Mouse (Mus musculus): ENCODE results near the gene Dkkl1. TPM values are rescaled to one million over a fixed set of nuclear protein-coding genes. Genes with fewer than 3 reads are reported as not detected.

Gene Dkkl1
- polyA plus RNA-seq, 1 experiment from 2014 or later: 10.5 TPM

GRCm38 (mm10) chr7:45231941-45232340, 20.0 kb upstream of the Dkkl1 start:
- Histone ChIP-seq H3K4me1 (ENCODE audit: control insufficient read depth, insufficient read depth, low read length) (peaks cover 7% of the 10 kb centered on the region; the same call in 1 of the 2 replicates), H3K27me3 (ENCODE audit: control insufficient read depth, insufficient read depth, low read depth, low read length) (peaks cover 6% of the 10 kb centered on the region; the same call in 1 of the 2 replicates), H3K27ac (ENCODE audit: low read length) (no peak overlapping the region), H3K9me3 (replicated peaks; ENCODE audit: control insufficient read depth, low read length, poor library complexity, severe bottlenecking) (no peaks in the 10 kb centered on the region), H3K9ac (ENCODE audit: low read depth, low read length) (no peak overlapping the region), H3K4me3 (ENCODE audit: low read depth, low read length) (no peak overlapping the region), H3K4me2 (ENCODE audit: low read length) (no peak overlapping the region), H3K36me3 (ENCODE audit: control insufficient read depth, insufficient read depth, low read length) (no peaks in the 10 kb centered on the region)
- ATAC-seq: no peak
- WGBS: 87% methylated on average over 11 of the region's 11 CpGs

GRCm38 (mm10) chr7:45231192-45231591, 19.2 kb upstream of the Dkkl1 start:
- H3K27me3 ChIP-seq (ENCODE audit: control insufficient read depth, insufficient read depth, low read depth, low read length): peaks cover 2% of the 10 kb centered on the region; the same call in 1 of the 2 replicates
- H3K9ac ChIP-seq (ENCODE audit: low read depth, low read length): no peak overlapping the region
- H3K4me3 ChIP-seq (ENCODE audit: low read depth, low read length): no peak overlapping the region
- no peaks in the 10 kb centered on the region for H3K36me3 ChIP-seq (ENCODE audit: control insufficient read depth, insufficient read depth, low read length)
- peaks cover 7% of the 10 kb centered on the region; the same call in 1 of the 2 replicates for H3K4me1 ChIP-seq (ENCODE audit: control insufficient read depth, insufficient read depth, low read length)
- no peak for ATAC-seq
- no peak overlapping the region for H3K4me2 ChIP-seq (ENCODE audit: low read length)
- H3K27ac ChIP-seq (ENCODE audit: low read length): no peak overlapping the region
- no peaks in the 10 kb centered on the region for H3K9me3 ChIP-seq (replicated peaks; ENCODE audit: control insufficient read depth, low read length, poor library complexity, severe bottlenecking)
- 89% methylated on average over 12 of the region's 12 CpGs for WGBS

GRCm38 (mm10) chr7:45229459-45230203, 17.7 kb upstream of the Dkkl1 start:
- 86% methylated on average over 7 of the region's 7 CpGs for WGBS
- H3K4me2 ChIP-seq (ENCODE audit: low read length): no peak overlapping the region
- ATAC-seq: no peak
- H3K9ac ChIP-seq (ENCODE audit: low read depth, low read length): no peak overlapping the region
- no peaks in the 10 kb centered on the region for H3K9me3 ChIP-seq (replicated peaks; ENCODE audit: control insufficient read depth, low read length, poor library complexity, severe bottlenecking)
- H3K36me3 ChIP-seq (ENCODE audit: control insufficient read depth, insufficient read depth, low read length): no peaks in the 10 kb centered on the region
- no peak overlapping the region for H3K27ac ChIP-seq (ENCODE audit: low read length)
- H3K27me3 ChIP-seq (ENCODE audit: control insufficient read depth, insufficient read depth, low read depth, low read length): no peaks in the 10 kb centered on the region
- H3K4me1 ChIP-seq (ENCODE audit: control insufficient read depth, insufficient read depth, low read length): 0 out of 2 replicates have a peak, but pooled peaks cover 2% of the 10 kb centered on the region
- no peak overlapping the region for H3K4me3 ChIP-seq (ENCODE audit: low read depth, low read length)

DNA sequence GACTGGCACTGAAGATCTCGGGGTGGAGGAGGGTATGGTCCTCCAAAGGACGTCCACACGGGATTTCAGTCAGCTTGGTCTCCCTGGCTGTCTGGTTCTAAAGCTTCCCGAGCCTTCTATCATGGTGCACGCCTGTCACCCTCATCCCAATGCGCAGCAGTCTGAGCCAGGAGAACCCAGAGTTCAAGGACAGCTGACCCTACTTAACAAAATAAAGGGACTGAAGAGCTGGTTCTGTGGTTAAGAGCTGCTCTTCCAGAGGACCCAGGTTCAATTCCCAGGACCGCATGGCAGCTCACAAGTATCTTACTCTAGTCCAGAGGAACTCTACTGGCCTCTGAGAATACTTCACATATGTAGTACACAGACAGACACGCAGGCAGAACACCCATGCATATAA, 17.1 kb upstream of the Dkkl1 start:
- H3K27ac ChIP-seq (ENCODE audit: low read length): no peak overlapping the region
- no peaks in the 10 kb centered on the region for H3K27me3 ChIP-seq (ENCODE audit: control insufficient read depth, insufficient read depth, low read depth, low read length)
- no peak overlapping the region for H3K4me2 ChIP-seq (ENCODE audit: low read length)
- 92% methylated on average over 8 of the region's 8 CpGs for WGBS
- H3K9me3 ChIP-seq (replicated peaks; ENCODE audit: control insufficient read depth, low read length, poor library complexity, severe bottlenecking): no peaks in the 10 kb centered on the region
- H3K36me3 ChIP-seq (ENCODE audit: control insufficient read depth, insufficient read depth, low read length): no peaks in the 10 kb centered on the region
- ATAC-seq: no peak
- no peak overlapping the region for H3K4me3 ChIP-seq (ENCODE audit: low read depth, low read length)
- no peak overlapping the region for H3K9ac ChIP-seq (ENCODE audit: low read depth, low read length)
- H3K4me1 ChIP-seq (ENCODE audit: control insufficient read depth, insufficient read depth, low read length): 0 out of 2 replicates have a peak, but pooled peaks cover under 1% of the 10 kb centered on the region

DNA sequence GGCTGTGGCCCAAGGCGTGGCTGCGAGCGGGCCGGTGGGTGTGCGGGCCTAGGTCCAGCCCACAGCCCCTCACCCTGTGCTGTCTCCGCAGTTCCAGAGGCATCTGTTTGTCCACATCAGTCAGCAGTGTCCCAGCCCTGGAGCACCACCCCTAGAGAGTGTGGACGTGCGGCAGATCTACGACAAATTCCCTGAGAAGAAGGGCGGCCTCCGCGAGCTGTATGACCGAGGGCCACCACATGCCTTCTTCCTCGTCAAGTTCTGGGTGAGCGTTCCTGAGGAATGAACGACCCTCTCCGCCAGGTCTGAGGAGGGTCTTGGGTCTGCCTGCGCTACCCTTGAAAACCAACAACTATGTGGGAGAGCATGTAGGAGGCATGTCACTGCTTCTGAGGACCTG, 16.6 kb upstream of the Dkkl1 start:
- ATAC-seq: no peak
- Histone ChIP-seq H3K4me3 (ENCODE audit: low read depth, low read length) (no peak overlapping the region), H3K9me3 (replicated peaks; ENCODE audit: control insufficient read depth, low read length, poor library complexity, severe bottlenecking) (no peaks in the 10 kb centered on the region), H3K9ac (ENCODE audit: low read depth, low read length) (no peak overlapping the region), H3K27me3 (ENCODE audit: control insufficient read depth, insufficient read depth, low read depth, low read length) (no peaks in the 10 kb centered on the region), H3K4me1 (ENCODE audit: control insufficient read depth, insufficient read depth, low read length) (no peaks in the 10 kb centered on the region), H3K27ac (ENCODE audit: low read length) (no peak overlapping the region), H3K4me2 (ENCODE audit: low read length) (no peak overlapping the region), H3K36me3 (ENCODE audit: control insufficient read depth, insufficient read depth, low read length) (no peaks in the 10 kb centered on the region)
- 96% methylated on average over 18 of the region's 18 CpGs for WGBS

- no peak overlapping the region for H3K4me3 ChIP-seq (ENCODE audit: low read depth, low read length)
- ATAC-seq: no peak
- no peak overlapping the region for H3K27ac ChIP-seq (ENCODE audit: low read length)
- no peaks in the 10 kb centered on the region for H3K9me3 ChIP-seq (replicated peaks; ENCODE audit: control insufficient read depth, low read length, poor library complexity, severe bottlenecking)
- no peak overlapping the region for H3K9ac ChIP-seq (ENCODE audit: low read depth, low read length)
- H3K27me3 ChIP-seq (ENCODE audit: control insufficient read depth, insufficient read depth, low read depth, low read length): no peaks in the 10 kb centered on the region
- H3K36me3 ChIP-seq (ENCODE audit: control insufficient read depth, insufficient read depth, low read length): no peaks in the 10 kb centered on the region
- no peaks in the 10 kb centered on the region for H3K4me1 ChIP-seq (ENCODE audit: control insufficient read depth, insufficient read depth, low read length)
- WGBS: 98% methylated on average over 5 of the region's 5 CpGs
- H3K4me2 ChIP-seq (ENCODE audit: low read length): no peak overlapping the region
Observed at GRCm38 (mm10) chr7:45226421-45226820, 14.5 kb upstream of the Dkkl1 start.

DNA sequence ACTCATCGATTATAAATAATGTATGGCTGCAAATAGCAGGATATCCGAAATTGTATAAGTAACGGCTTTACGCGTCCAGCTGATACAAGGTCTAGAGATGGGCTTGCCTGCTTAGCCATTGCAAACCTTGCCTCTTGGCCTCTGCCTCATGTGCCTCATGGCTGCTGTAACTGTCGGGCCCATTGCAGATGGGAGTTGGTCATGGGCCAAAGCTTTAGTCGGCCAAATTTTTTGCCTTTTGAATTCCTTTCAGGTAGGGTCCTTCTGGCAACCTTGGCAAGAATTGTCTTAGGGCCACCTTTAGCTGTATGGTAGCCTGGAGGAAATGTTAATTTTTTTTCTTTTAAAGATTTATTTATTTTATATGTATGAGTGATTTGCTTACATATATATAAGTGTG, 12.9 kb upstream of the Dkkl1 start:
- ATAC-seq: no peak
- no peaks in the 10 kb centered on the region for H3K36me3 ChIP-seq (ENCODE audit: control insufficient read depth, insufficient read depth, low read length)
- H3K4me1 ChIP-seq (ENCODE audit: control insufficient read depth, insufficient read depth, low read length): no peaks in the 10 kb centered on the region
- no peaks in the 10 kb centered on the region for H3K27me3 ChIP-seq (ENCODE audit: control insufficient read depth, insufficient read depth, low read depth, low read length)
- 92% methylated on average over 7 of the region's 7 CpGs for WGBS
- no peaks in the 10 kb centered on the region for H3K9me3 ChIP-seq (replicated peaks; ENCODE audit: control insufficient read depth, low read length, poor library complexity, severe bottlenecking)
- H3K4me3 ChIP-seq (ENCODE audit: low read depth, low read length): no peak overlapping the region
- H3K4me2 ChIP-seq (ENCODE audit: low read length): no peak overlapping the region
- H3K9ac ChIP-seq (ENCODE audit: low read depth, low read length): no peak overlapping the region
- no peak overlapping the region for H3K27ac ChIP-seq (ENCODE audit: low read length)

DNA sequence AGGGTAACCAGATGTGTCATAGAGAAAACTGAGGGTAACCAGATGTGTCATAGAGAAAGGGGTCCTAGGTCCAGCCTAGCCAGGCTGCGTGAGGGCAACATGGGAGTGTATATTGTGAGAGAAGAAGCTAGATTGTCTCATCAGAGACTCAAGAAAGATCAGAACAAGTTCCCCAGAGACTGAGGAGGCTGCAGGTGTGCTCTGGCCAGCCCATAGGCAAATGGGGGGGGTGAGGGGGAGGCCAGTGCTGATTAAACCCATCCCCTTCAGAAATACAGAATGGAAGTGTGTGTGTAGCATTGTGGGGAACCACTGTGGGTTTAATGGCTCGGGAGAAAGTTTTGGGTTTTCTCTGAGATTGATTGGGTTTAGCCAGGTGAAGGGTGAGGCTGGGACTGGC, 9.7 kb upstream of the Dkkl1 start:
- no peaks in the 10 kb centered on the region for H3K27me3 ChIP-seq (ENCODE audit: control insufficient read depth, insufficient read depth, low read depth, low read length)
- ATAC-seq: no peak
- H3K4me2 ChIP-seq (ENCODE audit: low read length): no peak overlapping the region
- H3K9ac ChIP-seq (ENCODE audit: low read depth, low read length): no peak overlapping the region
- WGBS: 94% methylated on average over 2 of the region's 2 CpGs
- no peaks in the 10 kb centered on the region for H3K9me3 ChIP-seq (replicated peaks; ENCODE audit: control insufficient read depth, low read length, poor library complexity, severe bottlenecking)
- H3K4me1 ChIP-seq (ENCODE audit: control insufficient read depth, insufficient read depth, low read length): peaks cover 2% of the 10 kb centered on the region; the same call in 1 of the 2 replicates
- H3K27ac ChIP-seq (ENCODE audit: low read length): no peak overlapping the region
- no peak overlapping the region for H3K4me3 ChIP-seq (ENCODE audit: low read depth, low read length)
- H3K36me3 ChIP-seq (ENCODE audit: control insufficient read depth, insufficient read depth, low read length): no peaks in the 10 kb centered on the region

- peaks cover 8% of the 10 kb centered on the region for H3K27me3 ChIP-seq (ENCODE audit: control insufficient read depth, insufficient read depth, low read depth, low read length)
- WGBS: under 1% methylated on average over 13 of the region's 13 CpGs
- peak overlapping the region; percentile 71 for H3K4me2 ChIP-seq (ENCODE audit: low read length)
- H3K9ac ChIP-seq (ENCODE audit: low read depth, low read length): peak overlapping the region; percentile 70
- no peaks in the 10 kb centered on the region for H3K36me3 ChIP-seq (ENCODE audit: control insufficient read depth, insufficient read depth, low read length)
- ATAC-seq: peak; percentile 77
- peak overlapping the region; percentile 75 for H3K27ac ChIP-seq (ENCODE audit: low read length)
- H3K4me3 ChIP-seq (ENCODE audit: low read depth, low read length): peak overlapping the region; percentile 46
- peaks cover 14% of the 10 kb centered on the region for H3K4me1 ChIP-seq (ENCODE audit: control insufficient read depth, insufficient read depth, low read length)
- H3K9me3 ChIP-seq (replicated peaks; ENCODE audit: control insufficient read depth, low read length, poor library complexity, severe bottlenecking): no peaks in the 10 kb centered on the region
Observed at GRCm38 (mm10) chr7:45216442-45217183, 4.7 kb upstream of the Dkkl1 start.

Data from midbrain, embryonic 16.5 days (tissue).